Mouse (Mus musculus) MEL (cell line): Measurements from ENCODE around the gene Gm21761.
"Not testable (repeated sequence)": the region's sequence is repeated elsewhere in the genome, so short reads cannot be mapped to it uniquely, and the experiment has no call there.

ENCODE experiments used
- CTCF ChIP-seq, 3 experiments: IDR thresholded peaks in 2 of 3; conservative IDR thresholded peaks in 1 of 3; 2 replicates each; pipeline ENCODE4 v1.5.1; 2011 to 2012; ENCODE audit warnings: low read length in 3 of 3, low read depth in 2 of 3, mild to moderate bottlenecking in 2 of 3, improper control_type of control experiment in 1 of 3, inconsistent platforms in 1 of 3, mixed read lengths in 1 of 3, moderate library complexity in 1 of 3; ENCODE audit not compliant: control insufficient read depth in 1 of 3, insufficient read depth in 1 of 3, poor library complexity in 1 of 3, severe bottlenecking in 1 of 3
- EP300 ChIP-seq, 2 experiments: IDR thresholded peaks; 2 replicates each; pipeline ENCODE4 v1.6.1; 2011; ENCODE audit warnings: improper control_type of control experiment in 2 of 2, low read length in 2 of 2, low read depth in 1 of 2, mild to moderate bottlenecking in 1 of 2
- GATA1 ChIP-seq: IDR thresholded peaks from 2 replicates; pipeline ENCODE4 v1.6.1; 2011; ENCODE audit warnings: low read depth, low read length, improper control_type of control experiment
- MEF2A ChIP-seq: IDR thresholded peaks from 2 replicates; pipeline ENCODE4 v1.6.1; 2014; ENCODE audit warnings: low read depth, mild to moderate bottlenecking, inconsistent platforms, low read length, improper control_type of control experiment; ENCODE audit not compliant: poor library complexity, insufficient replicate concordance, severe bottlenecking; ENCODE audit errors: extremely low read depth
- NELFE ChIP-seq: IDR thresholded peaks from 2 replicates; pipeline ENCODE4 v1.6.1; 2011; ENCODE audit warnings: low read depth, low read length, improper control_type of control experiment
- POLR2A ChIP-seq, 2 experiments: IDR thresholded peaks; 2 replicates each; pipeline ENCODE4 v1.6.1; 2011 to 2012; ENCODE audit warnings: low read length in 2 of 2, mild to moderate bottlenecking in 2 of 2, control low read depth in 1 of 2, improper control_type of control experiment in 1 of 2, low read depth in 1 of 2, moderate library complexity in 1 of 2; ENCODE audit not compliant: control insufficient read depth in 1 of 2, insufficient read depth in 1 of 2, poor library complexity in 1 of 2
- RCOR1 ChIP-seq: IDR thresholded peaks from 2 replicates; pipeline ENCODE4 v1.6.1; 2012; ENCODE audit warnings: low read depth, mild to moderate bottlenecking, inconsistent platforms, low read length, improper control_type of control experiment
- TAL1 ChIP-seq: IDR thresholded peaks from 2 replicates; pipeline ENCODE4 v1.6.1; 2012; ENCODE audit warnings: mild to moderate bottlenecking, inconsistent platforms, low read length, moderate library complexity, mixed read lengths
- TCF12 ChIP-seq: IDR thresholded peaks from 2 replicates; pipeline ENCODE4 v1.6.1; 2014; ENCODE audit warnings: low read depth, mild to moderate bottlenecking, inconsistent platforms, low read length, improper control_type of control experiment, moderate library complexity
- ZNF384 ChIP-seq: IDR thresholded peaks from 2 replicates; pipeline ENCODE4 v1.6.1; 2012; ENCODE audit warnings: low read depth, mild to moderate bottlenecking, inconsistent platforms, low read length, improper control_type of control experiment

DNA sequence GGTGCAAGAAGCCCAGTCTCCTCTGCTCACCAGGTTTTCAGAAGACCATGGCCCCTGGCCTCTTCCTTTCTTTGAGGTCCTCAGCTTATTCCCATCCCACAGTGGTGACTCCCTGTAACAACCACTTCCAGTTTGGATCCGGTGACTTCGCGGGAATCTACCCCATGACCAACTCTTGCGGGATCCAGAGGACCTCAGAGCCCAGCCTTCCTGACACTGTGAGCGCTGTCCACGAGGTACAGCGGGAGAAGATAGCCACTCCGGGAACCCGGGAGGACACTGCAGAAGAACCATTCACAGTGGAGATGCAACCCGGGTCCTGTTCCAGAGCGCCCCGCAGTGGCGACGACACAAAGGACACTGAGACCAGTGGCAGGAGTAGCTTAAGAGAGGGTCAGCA is 39.1 kb upstream of the Gm21761 start:
- TF ChIP-seq TAL1; POLR2A (IDR thresholded peaks at IDR 0.05; ENCODE audit: control insufficient read depth in 1 of 2, insufficient read depth in 1 of 2, low read depth in 1 of 2, low read length in 2 of 2, poor library complexity in 1 of 2); MEF2A; CTCF (IDR thresholded peaks at IDR 0.05 in 2 of 3, conservative IDR thresholded peaks at IDR 0.05 in 1 of 3; ENCODE audit: control insufficient read depth in 1 of 3, insufficient read depth in 1 of 3, low read depth in 2 of 3, low read length in 3 of 3, poor library complexity in 1 of 3, severe bottlenecking in 1 of 3); RCOR1; TCF12; NELFE; EP300 (IDR thresholded peaks at IDR 0.05; ENCODE audit: low read depth in 1 of 2, low read length in 2 of 2); GATA1; ZNF384: not testable (repeated sequence)
